Mouse (Mus musculus): ENCODE results near the gene 1810010H24Rik.
"Not testable (repeated sequence)": the region's sequence is repeated elsewhere in the genome, so short reads cannot be mapped to it uniquely, and the experiment has no call there.

1810010H24Rik gene

GRCm38 (mm10) chr11:107012324-107013017 is 13.0 kb upstream of the 1810010H24Rik start:
- CTCF ChIA-PET = interaction anchor here (0.5 to 0.7 kb wide), 4 partner anchors 13 to 797 kb away, joined by 3 to 11 read pairs (median 6); no protein-coding TSS in a partner anchor

- CTCF ChIA-PET = interaction anchor here (0.6 to 0.7 kb wide), 2 partner anchors 24 to 123 kb away, joined by 4 to 7 read pairs; no protein-coding TSS in a partner anchor
Observed at GRCm38 (mm10) chr11:107014020-107014585, 11.4 kb upstream of the 1810010H24Rik start.

GRCm38 (mm10) chr11:107014597-107015309 is 10.7 kb upstream of the 1810010H24Rik start:
- CTCF ChIA-PET = interaction anchor here (0.6 to 0.7 kb wide), 3 partner anchors 25 to 580 kb away, joined by 4 to 7 read pairs (median 4); no protein-coding TSS in a partner anchor

- CTCF ChIA-PET = not testable (repeated sequence)
Observed at GRCm38 (mm10) chr11:107015535-107016187, 9.8 kb upstream of the 1810010H24Rik start.

GRCm38 (mm10) chr11:107016893-107017292 is 8.6 kb upstream of the 1810010H24Rik start:
- CTCF ChIA-PET = no interaction called here

- CTCF ChIA-PET = interaction anchor here (1.5 kb wide), 1 partner anchor 10 kb away, joined by 7 read pairs; no protein-coding TSS in a partner anchor
Observed at GRCm38 (mm10) chr11:107017339-107017886, 8.1 kb upstream of the 1810010H24Rik start.

GRCm38 (mm10) chr11:107018606-107019005 is 6.9 kb upstream of the 1810010H24Rik start:
- CTCF ChIA-PET = interaction anchor here (1.5 kb wide), 1 partner anchor 9 kb away, joined by 7 read pairs; no protein-coding TSS in a partner anchor

GRCm38 (mm10) chr11:107019318-107019717 is 6.2 kb upstream of the 1810010H24Rik start:
- CTCF ChIA-PET = no interaction called here

- CTCF ChIA-PET = not testable (repeated sequence)
Observed at GRCm38 (mm10) chr11:107019722-107020121, 5.8 kb upstream of the 1810010H24Rik start.

- CTCF ChIA-PET = no interaction called here
Observed at GRCm38 (mm10) chr11:107022050-107022683, 3.3 kb upstream of the 1810010H24Rik start.

GRCm38 (mm10) chr11:107024406-107024805 is 1.1 kb upstream of the 1810010H24Rik start:
- CTCF ChIA-PET = interaction anchor here (0.9 kb wide), 1 partner anchor 131 kb away, joined by 4 read pairs; no protein-coding TSS in a partner anchor

- CTCF ChIA-PET = interaction anchor here (0.6 to 1.1 kb wide), 2 partner anchors 9 to 70 kb away, joined by 3 to 7 read pairs; no protein-coding TSS in a partner anchor
Observed at GRCm38 (mm10) chr11:107026554-107027430, 1.3 kb downstream of the 1810010H24Rik start.

- CTCF ChIA-PET = interaction anchor here (0.6 to 1.1 kb wide), 3 partner anchors 10 to 63 kb away, joined by 3 to 7 read pairs (median 3); no protein-coding TSS in a partner anchor
Observed at GRCm38 (mm10) chr11:107027431-107028274, 2.2 kb downstream of the 1810010H24Rik start.

GRCm38 (mm10) chr11:107028275-107028618 is 2.8 kb downstream of the 1810010H24Rik start:
- CTCF ChIA-PET = interaction anchor here (0.6 to 1.1 kb wide), 2 partner anchors 16 to 63 kb away, joined by 3 read pairs; no protein-coding TSS in a partner anchor

- CTCF ChIA-PET = interaction anchor here (0.6 to 1.1 kb wide), 2 partner anchors 15 to 64 kb away, joined by 3 read pairs; no protein-coding TSS in a partner anchor
Observed at GRCm38 (mm10) chr11:107028754-107029153, 3.3 kb downstream of the 1810010H24Rik start.

- CTCF ChIA-PET = no interaction called here
Observed at GRCm38 (mm10) chr11:107029536-107029935, 4.1 kb downstream of the 1810010H24Rik start.

GRCm38 (mm10) chr11:107031635-107032034 is 6.2 kb downstream of the 1810010H24Rik start:
- CTCF ChIA-PET = no interaction called here

GRCm38 (mm10) chr11:107034085-107034810 is 8.8 kb downstream of the 1810010H24Rik start:
- CTCF ChIA-PET = no interaction called here
